ENCODE assay signal across 9 mouse cellular contexts in genomic region chr14:101841271-101841670, GRCm38 (mm10).
DNase-seq lines count a peak whose midpoint lies in the region; ATAC-seq and TF ChIP-seq lines count a peak whose summit lies in the region.
"Had no signal": no experiment of that assay in that cellular context is flagged by ENCODE, and none has a peak within 500 bp of the region (broad histone marks: within the 10 kb centered on the region; RNA-seq: fewer than 3 reads in every experiment).

No protein-coding gene starts in this region.

- no peaks in the 10 kb centered on the region for H3K36me3 ChIP-seq in embryonic facial prominence, embryonic 15.5 days
- H3K36me3 ChIP-seq in myocyte (ENCODE audit: control insufficient read depth, insufficient read depth) = no peaks in the 10 kb centered on the region

- H3K4me1 ChIP-seq in embryonic facial prominence, embryonic 15.5 days = peaks cover 53% of the 10 kb centered on the region

- no peaks in the 10 kb centered on the region for H3K27me3 ChIP-seq in embryonic facial prominence, embryonic 15.5 days
- no peaks in the 10 kb centered on the region for H3K27me3 ChIP-seq in myocyte (ENCODE audit: control insufficient read depth, insufficient read depth, insufficient read length)

- H3K9me3 ChIP-seq in embryonic facial prominence, embryonic 15.5 days (replicated peaks) = no peaks in the 10 kb centered on the region

- intact Hi-C loops in gastrocnemius, adult 2 months (cut with DNase I) = loop anchor here (2.0 kb wide), 1 partner anchor 28 kb away; no protein-coding TSS in a partner anchor
- intact Hi-C loops in left cerebral cortex, adult 2 months (cut with DNase I) = loop anchor here (10.0 kb wide), 1 partner anchor 54 kb away; no protein-coding TSS in a partner anchor

- no peak for TF ChIP-seq POLR2A in myocyte (IDR thresholded peaks at IDR 0.05; ENCODE audit: insufficient read length, low read depth)

- peak; percentile 45 for DNase-seq in gastrocnemius, adult 2 months
- DNase-seq in gastrocnemius, postnatal 25 days = no peak
- DNase-seq in left cerebral cortex, adult 2 months (ENCODE audit: extremely low spot score in 1 of 2, low spot score in 2 of 2) = no peak
- no peak for DNase-seq in left cerebral cortex, adult 11 months (ENCODE audit: low spot score)
- no peak for DNase-seq in urinary bladder, postnatal 4 days (ENCODE audit: low spot score in 2 of 2)
- DNase-seq: cerebellum, adult 2 months had no signal

- 77% methylated on average over 5 of the region's 5 CpGs for WGBS in embryonic facial prominence, embryonic 15.5 days

- TF ChIP-seq CTCF in gastrocnemius, adult 2 months (IDR thresholded peaks at IDR 0.05) = no peak
- no peak for TF ChIP-seq CTCF in left cerebral cortex, adult 2 months (IDR thresholded peaks at IDR 0.05)

- H3K27ac ChIP-seq in gastrocnemius, adult 2 months = peak overlapping the region; percentile 95
- H3K27ac ChIP-seq in left cerebral cortex, adult 2 months = peak overlapping the region; percentile 76
- no peak overlapping the region for H3K27ac ChIP-seq in embryonic facial prominence, embryonic 15.5 days (replicated peaks)

- H3K4me3 ChIP-seq in gastrocnemius, adult 2 months = peak overlapping the region; percentile 73
- H3K4me3 ChIP-seq in left cerebral cortex, adult 2 months = peak overlapping the region; percentile 51
- H3K4me3 ChIP-seq in embryonic facial prominence, embryonic 15.5 days (replicated peaks) = peak overlapping the region; percentile 10
- H3K4me3 ChIP-seq in myocyte = peak overlapping the region; percentile 30

- H3K79me2 ChIP-seq in myocyte (ENCODE audit: control insufficient read depth, insufficient read depth) = peaks cover 38% of the 10 kb centered on the region

- 0 out of 2 replicates have a peak overlapping the region, but pooled peaks have one; percentile 24 for H3K4me2 ChIP-seq in embryonic facial prominence, embryonic 15.5 days (replicated peaks)
- H3K4me2 ChIP-seq in myocyte (ENCODE audit: low read depth) = peak overlapping the region; percentile 66

- ATAC-seq in embryonic facial prominence, embryonic 15.5 days (ENCODE audit: insufficient number of reproducible peaks, low FRiP score, low TSS enrichment, low read depth) = no peak
- ATAC-seq in megakaryocyte-erythroid progenitor cell, adult 5-6 weeks (replicated peaks; ENCODE audit: low FRiP score, low TSS enrichment, poor library complexity, severe bottlenecking) = no peak

- H3K9ac ChIP-seq in embryonic facial prominence, embryonic 15.5 days = no peak overlapping the region

- H3ac ChIP-seq in myocyte (ENCODE audit: control insufficient read depth, insufficient read length) = no peak overlapping the region

TF ChIP-seq in myocyte, 11 proteins besides CTCF, POLR2A, EP300 and RAD21:
- TF ChIP-seq MYOD1 (IDR thresholded peaks at IDR 0.05; ENCODE audit: control insufficient read depth in 1 of 3, insufficient read length in 2 of 3, low read depth in 2 of 3) (peak; percentile 56 to 81 (median 63)), E2F4 (IDR thresholded peaks at IDR 0.05; ENCODE audit: insufficient read depth) (no peak), SRF (IDR thresholded peaks at IDR 0.05; ENCODE audit: control insufficient read depth, insufficient read length, low read depth) (no peak)

Comparison
In these comparisons a context has a peak if more than half of its experiments do, and no peak if none do; other contexts are left out.
1. H3K4me3 ChIP-seq: peak in every context shown above with its lines; median percentile 73 in gastrocnemius, adult 2 months; 51 in left cerebral cortex, adult 2 months; 30 in myocyte; 10 in embryonic facial prominence, embryonic 15.5 days.